Mouse (Mus musculus) MN1 (cell line): Measurements from ENCODE around the gene Gpank1.
"Not testable (repeated sequence)": the region's sequence is repeated elsewhere in the genome, so short reads cannot be mapped to it uniquely, and the experiment has no call there.

ENCODE experiments used
- DNase-seq: peaks from one replicate; pipeline ENCODE4 v3.0.0-alpha.2; 2016; ENCODE audit warnings: low spot score

Gpank1 gene

GRCm38 (mm10) chr17:35100196-35100765 lies 21.0 kb upstream of the Gpank1 start:
- DNase-seq = no peak

DNA sequence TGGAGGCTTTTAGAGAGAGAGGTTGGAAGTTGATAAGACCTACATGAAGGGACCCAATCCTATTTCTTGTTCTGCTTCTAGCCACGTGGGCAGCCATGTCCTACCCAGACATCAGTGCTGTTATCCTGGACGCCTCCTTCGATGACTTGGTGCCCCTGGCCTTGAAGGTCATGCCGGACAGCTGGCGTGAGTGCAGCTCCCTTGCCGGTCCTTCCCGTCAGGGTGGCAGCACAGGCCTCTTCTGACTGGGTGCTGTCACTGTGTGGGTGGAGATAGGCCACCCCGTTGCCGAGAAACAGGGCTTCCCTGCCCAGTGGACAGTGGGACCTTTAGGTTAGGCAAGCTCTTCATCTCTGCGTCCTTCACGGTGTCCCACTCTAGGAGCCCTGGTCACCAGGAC lies 20.1 kb upstream of the Gpank1 start:
- DNase-seq = no peak

DNA sequence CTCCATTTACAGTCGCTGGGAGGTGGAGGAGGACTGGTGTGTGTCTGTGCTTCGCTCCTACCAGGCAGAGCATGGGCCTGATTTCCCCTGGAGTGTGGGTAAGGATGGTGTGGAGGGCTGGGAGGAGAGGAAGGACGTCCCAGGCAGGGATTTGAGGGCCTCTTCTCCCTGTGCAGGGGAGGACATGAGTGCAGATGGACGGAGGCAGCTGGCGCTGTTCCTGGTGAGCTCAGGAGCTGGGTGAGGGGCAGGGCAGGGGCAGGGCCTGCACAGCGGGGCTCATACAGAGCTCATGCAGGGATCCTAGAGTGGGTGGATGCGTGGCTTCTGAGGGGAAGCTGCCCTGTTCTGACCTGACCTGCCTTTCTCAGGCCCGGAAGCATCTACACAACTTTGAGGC lies 19.0 kb upstream of the Gpank1 start:
- peak; percentile 74 for DNase-seq

GRCm38 (mm10) chr17:35103221-35103690 lies 18.0 kb upstream of the Gpank1 start:
- no peak for DNase-seq

DNA sequence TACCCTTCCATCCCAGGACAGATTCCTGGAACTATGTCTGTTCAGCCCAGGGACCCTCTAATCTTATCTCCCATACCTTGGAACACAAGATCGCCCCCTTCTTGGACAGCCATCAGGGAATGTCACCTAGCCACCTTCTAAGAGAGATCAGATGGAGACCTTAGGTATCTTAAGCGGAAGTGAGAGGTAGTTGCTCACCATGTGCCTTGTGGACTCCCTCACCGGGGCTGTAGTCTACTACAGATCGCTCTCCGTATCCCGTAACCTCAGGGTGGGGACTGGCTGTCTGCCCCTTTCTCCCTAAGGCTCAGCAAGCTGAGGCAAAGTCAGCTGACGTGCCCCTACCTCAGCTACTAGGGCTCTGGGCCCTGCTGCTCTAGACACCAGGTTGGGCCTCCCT lies 17.2 kb upstream of the Gpank1 start:
- no peak for DNase-seq

DNA sequence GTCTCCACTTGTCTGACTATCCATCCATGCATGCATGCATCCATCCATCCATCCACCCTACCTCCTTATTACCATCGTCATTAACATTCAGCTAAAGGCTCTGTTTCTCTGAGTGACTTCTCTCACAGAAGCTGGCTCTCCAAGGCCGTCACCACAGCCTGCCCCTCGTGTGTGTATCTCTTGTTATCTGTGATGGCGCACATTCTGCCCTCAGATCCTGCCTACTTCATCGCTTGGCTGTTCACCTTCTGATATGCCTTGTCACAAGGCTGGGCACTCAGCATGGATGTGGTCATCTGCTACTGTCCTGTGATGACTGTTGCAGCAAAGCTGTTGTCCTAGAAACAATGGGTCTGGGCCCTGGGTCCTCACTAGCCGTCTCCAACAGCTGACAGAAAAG lies 16.5 kb upstream of the Gpank1 start:
- DNase-seq = no peak

- no peak for DNase-seq
These were observed 15.4 kb upstream of the Gpank1 start for GRCm38 (mm10) chr17:35105740-35106389.

GRCm38 (mm10) chr17:35106522-35106921 lies 14.7 kb upstream of the Gpank1 start:
- DNase-seq = no peak

- DNase-seq = no peak
These were observed 13.2 kb upstream of the Gpank1 start, which contains the start of gene Ly6g5c for GRCm38 (mm10) chr17:35108097-35108496. TSS of gene Ly6g5c (plus strand) at chr17:35108279.

- DNase-seq = no peak
These were observed 9.5 kb upstream of the Gpank1 start for GRCm38 (mm10) chr17:35111774-35112173.

DNA sequence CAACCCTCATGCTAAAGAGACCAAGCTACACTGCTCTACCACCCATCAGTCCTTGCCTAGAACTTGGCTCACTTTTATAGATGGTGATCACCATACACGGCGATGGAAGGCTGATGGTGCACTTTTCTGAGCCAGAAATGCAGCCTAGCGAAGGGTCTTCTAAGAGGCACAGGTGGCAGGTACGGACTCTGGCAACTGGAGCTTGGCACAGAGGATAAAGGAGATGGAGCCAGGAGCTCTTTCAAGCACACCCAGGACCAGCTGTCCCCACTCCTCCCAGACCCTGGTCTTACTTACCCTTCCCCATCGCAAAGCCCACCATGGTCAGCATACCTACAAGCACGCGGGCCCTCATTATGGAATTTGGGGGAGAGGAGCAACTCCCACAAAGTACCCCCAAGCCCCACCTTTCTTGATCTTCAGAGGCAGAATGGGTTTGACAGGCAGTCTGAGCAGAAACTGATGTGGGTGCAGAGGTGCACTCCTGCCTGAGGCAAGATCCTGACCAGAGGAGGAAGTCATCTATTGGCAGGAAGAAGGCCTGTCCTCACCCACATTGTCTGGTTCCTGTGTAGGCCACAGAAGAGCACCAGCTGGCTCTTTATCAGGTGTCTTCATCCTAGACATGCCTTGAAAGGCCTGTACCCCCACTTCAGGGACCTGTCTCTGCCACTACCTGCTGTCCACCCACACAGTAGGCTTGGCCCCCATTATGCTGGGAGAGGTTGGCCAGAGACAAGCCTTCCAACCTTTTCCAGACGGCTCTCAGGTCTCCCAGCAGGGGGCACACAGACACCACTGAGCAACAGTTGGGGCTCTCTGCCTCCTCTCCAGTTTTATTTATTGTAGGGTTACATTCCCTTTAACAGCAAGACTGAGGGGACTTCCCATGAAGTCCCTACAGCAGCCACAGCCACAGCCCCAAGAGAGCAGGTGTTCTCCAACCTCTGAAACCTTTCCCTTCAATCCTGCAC lies 5.9 kb upstream of the Gpank1 start, which contains the start of gene Ly6g5b:
Ly6g5b (minus strand) TSS at position 383 of the 974 bp plus-strand sequence.
- DNase-seq = peak; percentile 53

DNA sequence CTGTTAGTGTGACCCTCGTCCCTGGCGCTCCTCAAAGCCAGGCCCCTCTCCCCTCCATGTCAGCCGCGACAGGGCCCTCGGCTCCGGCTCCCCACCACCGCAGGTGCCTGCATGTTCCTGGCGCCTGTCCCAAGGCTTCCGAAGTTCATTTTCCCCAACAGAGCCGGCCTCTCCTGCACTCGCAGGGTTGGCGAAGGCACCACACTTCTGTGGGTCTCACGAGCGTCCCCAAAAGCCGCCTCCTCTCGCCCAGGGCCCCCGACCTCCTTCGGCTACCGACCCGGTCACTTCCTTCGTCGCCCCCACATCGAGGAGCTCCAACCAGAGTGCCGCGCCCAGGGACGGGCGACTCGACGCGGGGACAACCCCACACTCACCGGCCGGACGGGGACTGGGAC lies 511 bp upstream of the Gpank1 start:
- no peak for DNase-seq

DNA sequence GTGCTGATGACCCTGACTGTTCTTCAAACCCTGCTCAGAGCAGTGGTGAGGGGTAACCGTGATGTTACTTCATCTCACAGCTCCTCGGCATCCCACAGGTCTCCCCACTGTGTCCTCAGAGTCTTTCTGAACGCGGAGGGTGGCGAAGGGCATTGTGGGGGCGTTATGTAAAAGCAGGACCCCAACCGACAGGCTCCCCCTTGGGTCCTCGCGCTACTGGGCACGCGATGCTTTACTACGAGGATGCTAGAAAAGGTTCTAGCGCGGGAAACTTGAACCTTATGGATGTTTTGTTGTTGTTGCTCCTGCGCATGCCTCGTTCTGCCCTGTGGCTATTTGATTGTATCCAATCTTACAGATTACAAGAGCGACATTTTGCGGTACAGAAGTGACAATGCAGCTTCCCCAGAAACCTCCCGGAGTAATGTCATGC lies 632 bp downstream of the Gpank1 start, which contains the start of gene Csnk2b:
Csnk2b (minus strand) TSS at position 183 of the 433 bp plus-strand sequence.
- peak; percentile 91 for DNase-seq

GRCm38 (mm10) chr17:35123287-35123686 lies 2.0 kb downstream of the Gpank1 start:
- DNase-seq = not testable (repeated sequence)

- DNase-seq = not testable (repeated sequence)
These were observed 3.1 kb downstream of the Gpank1 start for GRCm38 (mm10) chr17:35124261-35124896.

GRCm38 (mm10) chr17:35125081-35125480 lies 3.8 kb downstream of the Gpank1 start:
- no peak for DNase-seq

GRCm38 (mm10) chr17:35125578-35125977 lies 4.3 kb downstream of the Gpank1 start:
- no peak for DNase-seq

- peak; percentile 72 for DNase-seq
These were observed 5.0 kb downstream of the Gpank1 start, which contains the start of gene D17H6S53E for GRCm38 (mm10) chr17:35126206-35126611. TSS of gene D17H6S53E (plus strand) at chr17:35126373.

DNA sequence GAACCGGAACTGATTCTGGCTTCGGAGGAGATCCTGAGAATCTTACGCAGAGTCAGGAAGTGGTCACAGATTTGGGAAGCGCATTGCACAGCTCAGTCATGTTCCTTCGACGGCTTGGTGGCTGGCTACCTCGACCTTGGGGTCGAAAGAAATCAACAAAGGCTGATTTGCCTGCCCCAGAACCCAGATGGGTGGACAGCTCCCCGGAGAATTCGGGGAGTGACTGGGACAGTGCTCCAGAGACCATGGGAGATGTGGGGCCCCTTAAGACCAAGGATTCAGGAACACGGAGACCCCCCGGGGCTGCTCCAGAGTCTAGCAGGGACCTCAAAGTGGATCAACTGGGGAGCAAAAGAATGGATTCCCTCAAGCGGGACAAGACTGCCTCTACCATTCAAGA lies 5.8 kb downstream of the Gpank1 start:
- DNase-seq = no peak

- DNase-seq = no peak
These were observed 7.7 kb downstream of the Gpank1 start for GRCm38 (mm10) chr17:35128996-35129395.

DNA sequence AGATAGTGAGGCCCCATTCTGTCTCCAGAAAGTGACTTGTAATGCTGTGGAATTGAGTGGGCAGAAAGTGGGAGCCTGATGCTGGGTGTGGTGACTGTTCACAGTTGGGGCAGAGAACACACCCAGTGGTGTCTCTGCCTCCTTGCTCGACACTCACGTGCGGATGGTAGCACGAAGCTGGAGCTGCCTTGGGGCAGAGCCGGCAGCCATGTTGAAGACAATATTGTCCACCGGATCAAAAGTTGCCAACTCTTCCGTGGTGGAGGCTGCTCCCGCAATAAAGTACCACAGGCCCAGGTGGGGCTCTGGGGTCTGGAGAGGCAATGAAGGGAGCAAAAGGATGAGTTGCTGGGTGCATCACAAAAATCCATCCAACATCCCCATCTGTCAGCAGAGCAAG lies 9.8 kb downstream of the Gpank1 start:
- DNase-seq = no peak
